Mouse (Mus musculus): ENCODE measurements around the gene Tada2b. TPM values are rescaled to one million over a fixed set of nuclear protein-coding genes. Genes with fewer than 3 reads are reported as not detected.

The Tada2b gene
- polyA plus RNA-seq, 1 experiment from 2014 or later, result 5.6 TPM

GRCm38 (mm10) chr5:36457706-36458105 lies 26.4 kb downstream of the Tada2b start:
- H3K27me3 ChIP-seq (ENCODE audit: control insufficient read depth, insufficient read depth, low read length), result no peaks in the 10 kb centered on the region
- H3K4me1 ChIP-seq (replicated peaks; ENCODE audit: control insufficient read depth, insufficient read depth, low read length), result no peaks in the 10 kb centered on the region
- H3K4me3 ChIP-seq (replicated peaks; ENCODE audit: low read length), result no peak overlapping the region
- H3K9me3 ChIP-seq (ENCODE audit: control insufficient read depth, low read length), result no peaks in the 10 kb centered on the region
- no peak overlapping the region for H3K4me2 ChIP-seq (replicated peaks)
- H3K9ac ChIP-seq, result no peak overlapping the region
- no peak for DNase-seq (ENCODE audit: low spot score)
- no peaks in the 10 kb centered on the region for H3K36me3 ChIP-seq (replicated peaks; ENCODE audit: control insufficient read depth, insufficient read depth)
- 85% methylated on average over 4 of the region's 4 CpGs for WGBS
- no peak for ATAC-seq (ENCODE audit: low FRiP score)
- no peak overlapping the region for H3K27ac ChIP-seq

DNA sequence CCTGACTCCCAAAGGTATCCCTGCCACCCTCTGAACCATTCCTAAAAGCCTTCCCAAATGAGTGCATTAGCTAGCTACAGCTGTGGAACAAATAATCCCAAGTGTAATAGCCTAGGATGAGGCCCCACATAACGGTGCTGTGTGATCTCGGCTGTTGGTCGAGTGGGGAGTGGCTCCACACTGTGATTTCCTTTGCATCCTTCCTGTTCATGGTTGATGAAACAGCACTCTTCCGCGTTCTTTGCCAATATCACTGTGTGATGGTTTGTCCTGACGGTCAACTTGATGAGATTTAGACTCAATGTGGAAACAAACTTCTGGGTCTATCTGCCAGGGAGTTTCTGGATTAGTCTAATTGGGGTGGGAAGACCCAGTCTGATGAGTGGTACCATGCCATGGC lies 31.3 kb downstream of the Tada2b start:
- no peaks in the 10 kb centered on the region for H3K9me3 ChIP-seq (ENCODE audit: control insufficient read depth, low read length)
- no peak overlapping the region for H3K4me3 ChIP-seq (replicated peaks; ENCODE audit: low read length)
- no peaks in the 10 kb centered on the region for H3K36me3 ChIP-seq (replicated peaks; ENCODE audit: control insufficient read depth, insufficient read depth)
- 88% methylated on average over 6 of the region's 6 CpGs for WGBS
- ATAC-seq (ENCODE audit: low FRiP score), result no peak
- DNase-seq (ENCODE audit: low spot score), result no peak
- H3K27ac ChIP-seq, result no peak overlapping the region
- no peaks in the 10 kb centered on the region for H3K27me3 ChIP-seq (ENCODE audit: control insufficient read depth, insufficient read depth, low read length)
- H3K4me1 ChIP-seq (replicated peaks; ENCODE audit: control insufficient read depth, insufficient read depth, low read length), result no peaks in the 10 kb centered on the region
- no peak overlapping the region for H3K9ac ChIP-seq
- H3K4me2 ChIP-seq (replicated peaks), result no peak overlapping the region

GRCm38 (mm10) chr5:36451872-36452389 lies 32.2 kb downstream of the Tada2b start:
- no peak overlapping the region for H3K4me2 ChIP-seq (replicated peaks)
- no peaks in the 10 kb centered on the region for H3K9me3 ChIP-seq (ENCODE audit: control insufficient read depth, low read length)
- no peak for DNase-seq (ENCODE audit: low spot score)
- no peaks in the 10 kb centered on the region for H3K36me3 ChIP-seq (replicated peaks; ENCODE audit: control insufficient read depth, insufficient read depth)
- H3K9ac ChIP-seq, result no peak overlapping the region
- no peaks in the 10 kb centered on the region for H3K27me3 ChIP-seq (ENCODE audit: control insufficient read depth, insufficient read depth, low read length)
- WGBS, result 59% methylated on average over 10 of the region's 10 CpGs
- ATAC-seq (ENCODE audit: low FRiP score), result no peak
- H3K4me1 ChIP-seq (replicated peaks; ENCODE audit: control insufficient read depth, insufficient read depth, low read length), result no peaks in the 10 kb centered on the region
- no peak overlapping the region for H3K27ac ChIP-seq
- H3K4me3 ChIP-seq (replicated peaks; ENCODE audit: low read length), result no peak overlapping the region

GRCm38 (mm10) chr5:36451119-36451518 lies 33.0 kb downstream of the Tada2b start:
- Histone ChIP-seq H3K27me3 (ENCODE audit: control insufficient read depth, insufficient read depth, low read length) (no peaks in the 10 kb centered on the region), H3K9me3 (ENCODE audit: control insufficient read depth, low read length) (no peaks in the 10 kb centered on the region)
- 30% methylated on average over 8 of the region's 10 CpGs for WGBS

GRCm38 (mm10) chr5:36449710-36450358 lies 34.3 kb downstream of the Tada2b start:
- DNase-seq (ENCODE audit: low spot score) (no peak), ATAC-seq (ENCODE audit: low FRiP score) (no peak)
- no peaks in the 10 kb centered on the region for H3K27me3 ChIP-seq (ENCODE audit: control insufficient read depth, insufficient read depth, low read length)
- H3K4me3 ChIP-seq (replicated peaks; ENCODE audit: low read length), result no peak overlapping the region
- H3K36me3 ChIP-seq (replicated peaks; ENCODE audit: control insufficient read depth, insufficient read depth), result no peaks in the 10 kb centered on the region
- H3K9ac ChIP-seq, result no peak overlapping the region
- WGBS, result 81% methylated on average over 6 of the region's 6 CpGs
- no peak overlapping the region for H3K27ac ChIP-seq
- no peaks in the 10 kb centered on the region for H3K4me1 ChIP-seq (replicated peaks; ENCODE audit: control insufficient read depth, insufficient read depth, low read length)
- H3K4me2 ChIP-seq (replicated peaks), result no peak overlapping the region
- no peaks in the 10 kb centered on the region for H3K9me3 ChIP-seq (ENCODE audit: control insufficient read depth, low read length)

More at GRCm38 (mm10) chr5:36451119-36451518, 33.0 kb downstream of the Tada2b start:
- Histone ChIP-seq H3K4me2 (replicated peaks) (no peak overlapping the region), H3K27ac (no peak overlapping the region), H3K9ac (no peak overlapping the region), H3K36me3 (replicated peaks; ENCODE audit: control insufficient read depth, insufficient read depth) (no peaks in the 10 kb centered on the region), H3K4me1 (replicated peaks; ENCODE audit: control insufficient read depth, insufficient read depth, low read length) (no peaks in the 10 kb centered on the region), H3K4me3 (replicated peaks; ENCODE audit: low read length) (no peak overlapping the region)
- ATAC-seq (ENCODE audit: low FRiP score) (no peak), DNase-seq (ENCODE audit: low spot score) (no peak)

- WGBS, result 96% methylated on average over 12 of the region's 12 CpGs
- no peaks in the 10 kb centered on the region for H3K4me1 ChIP-seq (replicated peaks; ENCODE audit: control insufficient read depth, insufficient read depth, low read length)
- H3K9ac ChIP-seq, result no peak overlapping the region
- no peak overlapping the region for H3K27ac ChIP-seq
- H3K9me3 ChIP-seq (ENCODE audit: control insufficient read depth, low read length), result no peaks in the 10 kb centered on the region
- H3K4me3 ChIP-seq (replicated peaks; ENCODE audit: low read length), result no peak overlapping the region
- no peaks in the 10 kb centered on the region for H3K27me3 ChIP-seq (ENCODE audit: control insufficient read depth, insufficient read depth, low read length)
- no peaks in the 10 kb centered on the region for H3K36me3 ChIP-seq (replicated peaks; ENCODE audit: control insufficient read depth, insufficient read depth)
- no peak for ATAC-seq (ENCODE audit: low FRiP score)
- DNase-seq (ENCODE audit: low spot score), result no peak
- H3K4me2 ChIP-seq (replicated peaks), result no peak overlapping the region
These were observed 36.2 kb downstream of the Tada2b start for GRCm38 (mm10) chr5:36447872-36448271.

GRCm38 (mm10) chr5:36446166-36446890 lies 37.8 kb downstream of the Tada2b start:
- ATAC-seq (ENCODE audit: low FRiP score) (no peak), DNase-seq (ENCODE audit: low spot score) (no peak)
- Histone ChIP-seq H3K4me1 (replicated peaks; ENCODE audit: control insufficient read depth, insufficient read depth, low read length) (no peaks in the 10 kb centered on the region), H3K36me3 (replicated peaks; ENCODE audit: control insufficient read depth, insufficient read depth) (no peaks in the 10 kb centered on the region), H3K4me3 (replicated peaks; ENCODE audit: low read length) (no peak overlapping the region), H3K4me2 (replicated peaks) (no peak overlapping the region), H3K27ac (no peak overlapping the region), H3K9ac (no peak overlapping the region), H3K9me3 (ENCODE audit: control insufficient read depth, low read length) (no peaks in the 10 kb centered on the region), H3K27me3 (ENCODE audit: control insufficient read depth, insufficient read depth, low read length) (no peaks in the 10 kb centered on the region)
- WGBS, result 42% methylated on average over 9 of the region's 9 CpGs

DNA sequence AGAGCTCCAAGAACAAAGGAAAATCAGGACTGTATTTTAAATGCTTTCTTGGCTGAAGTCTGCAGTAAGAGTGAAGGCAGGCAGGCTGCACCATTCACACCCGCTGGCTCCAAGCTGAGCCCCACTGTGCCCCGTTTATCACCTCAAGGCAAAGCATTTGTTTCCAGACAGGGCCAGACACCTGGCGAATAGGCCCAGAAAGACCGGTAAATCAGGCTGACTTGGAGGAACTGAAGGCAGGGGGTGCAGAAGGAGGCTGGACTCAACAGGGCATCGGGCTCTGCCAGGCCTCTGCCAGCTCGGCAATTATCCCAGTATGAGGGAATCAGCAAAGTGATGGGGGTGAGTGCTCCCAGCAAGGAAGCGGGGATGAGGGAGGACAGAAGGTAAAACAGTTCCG lies 39.1 kb downstream of the Tada2b start:
- no peaks in the 10 kb centered on the region for H3K36me3 ChIP-seq (replicated peaks; ENCODE audit: control insufficient read depth, insufficient read depth)
- DNase-seq (ENCODE audit: low spot score) (no peak), ATAC-seq (ENCODE audit: low FRiP score) (no peak)
- H3K4me1 ChIP-seq (replicated peaks; ENCODE audit: control insufficient read depth, insufficient read depth, low read length), result no peaks in the 10 kb centered on the region
- no peaks in the 10 kb centered on the region for H3K9me3 ChIP-seq (ENCODE audit: control insufficient read depth, low read length)
- no peak overlapping the region for H3K27ac ChIP-seq
- H3K4me3 ChIP-seq (replicated peaks; ENCODE audit: low read length), result no peak overlapping the region
- H3K9ac ChIP-seq, result no peak overlapping the region
- H3K27me3 ChIP-seq (ENCODE audit: control insufficient read depth, insufficient read depth, low read length), result no peaks in the 10 kb centered on the region
- WGBS, result 30% methylated on average over 8 of the region's 8 CpGs
- no peak overlapping the region for H3K4me2 ChIP-seq (replicated peaks)

- Histone ChIP-seq H3K9ac (no peak overlapping the region), H3K4me3 (replicated peaks; ENCODE audit: low read length) (no peak overlapping the region), H3K36me3 (replicated peaks; ENCODE audit: control insufficient read depth, insufficient read depth) (no peaks in the 10 kb centered on the region), H3K27me3 (ENCODE audit: control insufficient read depth, insufficient read depth, low read length) (no peaks in the 10 kb centered on the region), H3K4me2 (replicated peaks) (no peak overlapping the region), H3K27ac (no peak overlapping the region), H3K4me1 (replicated peaks; ENCODE audit: control insufficient read depth, insufficient read depth, low read length) (no peaks in the 10 kb centered on the region), H3K9me3 (ENCODE audit: control insufficient read depth, low read length) (no peaks in the 10 kb centered on the region)
- no peak for DNase-seq (ENCODE audit: low spot score)
- ATAC-seq (ENCODE audit: low FRiP score), result no peak
- 59% methylated on average over 4 of the region's 4 CpGs for WGBS
These were observed 39.5 kb downstream of the Tada2b start for GRCm38 (mm10) chr5:36444611-36445010.
